17 mouse cellular contexts compared by ENCODE assay signal in the genomic region with DNA sequence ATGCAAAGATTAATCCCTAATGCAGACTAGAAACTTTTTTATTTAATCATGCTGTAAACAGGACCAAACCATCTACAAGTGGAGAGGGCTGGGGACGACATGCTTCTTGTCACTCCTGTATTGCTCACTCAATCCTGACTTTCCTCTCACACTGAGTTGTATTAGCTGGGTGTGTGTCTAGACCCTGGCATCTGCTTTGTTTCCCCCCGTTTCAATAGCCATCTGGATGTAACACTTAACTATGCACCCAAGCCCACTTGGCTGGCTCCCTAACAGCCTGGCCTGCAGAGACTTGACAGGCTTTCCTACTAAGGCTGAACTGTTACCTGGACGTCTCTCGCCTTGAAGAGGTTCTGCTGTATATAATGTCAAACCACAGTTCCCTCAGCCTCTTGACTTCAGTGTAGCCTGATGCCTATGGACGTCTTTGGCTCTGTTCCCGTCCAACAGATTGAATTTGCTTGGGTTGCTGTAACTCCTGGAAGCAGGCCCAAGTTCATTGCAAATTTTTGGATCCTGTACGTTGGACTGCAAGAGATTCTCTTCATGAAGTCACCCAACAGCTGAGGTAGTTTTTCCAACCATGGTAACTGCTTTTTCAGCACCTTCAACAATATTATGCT. TPM values are rescaled to one million over a fixed set of nuclear protein-coding genes. Genes with fewer than 3 reads are reported as not detected.
DNase-seq lines count a peak whose midpoint lies in the region; ATAC-seq and TF ChIP-seq lines count a peak whose summit lies in the region.
"Had no signal": no experiment of that assay in that cellular context is flagged by ENCODE, and none has a peak within 500 bp of the region (broad histone marks: within the 10 kb centered on the region; RNA-seq: fewer than 3 reads in every experiment).

No protein-coding gene starts in this region.

- TF ChIP-seq CTCF in lung, adult 2 months (IDR thresholded peaks at IDR 0.05; ENCODE audit: insufficient read depth, low read length), result no peak

- H3K4me2 ChIP-seq in forebrain, embryonic 14.5 days (ENCODE audit: low read length), result no peak overlapping the region
- no peak overlapping the region for H3K4me2 ChIP-seq in lung, embryonic 16.5 days (ENCODE audit: low read depth, low read length)
- H3K4me2 ChIP-seq in limb, embryonic 14.5 days (replicated peaks; ENCODE audit: low read depth, low read length, severe bottlenecking), result no peak overlapping the region
- H3K4me2 ChIP-seq: heart, embryonic 12.5 days; intestine, embryonic 15.5 days; liver, embryonic 13.5 days had no signal

- H3K36me3 ChIP-seq in forebrain, embryonic 14.5 days (ENCODE audit: control insufficient read depth, insufficient read depth, low read length), result no peaks in the 10 kb centered on the region
- H3K36me3 ChIP-seq in forebrain, embryonic 10.5 days (replicated peaks), result no peaks in the 10 kb centered on the region
- H3K36me3 ChIP-seq in lung, embryonic 16.5 days (ENCODE audit: control insufficient read depth, insufficient read depth, low read length), result no peaks in the 10 kb centered on the region
- H3K36me3 ChIP-seq in limb, embryonic 14.5 days (ENCODE audit: control insufficient read depth, insufficient read depth, low read length), result no peaks in the 10 kb centered on the region
- H3K36me3 ChIP-seq: heart, embryonic 12.5 days; intestine, embryonic 15.5 days; liver, embryonic 13.5 days had no signal

- DNase-seq in forebrain, embryonic 14.5 days (ENCODE audit: low spot score), result peak; percentile 62
- DNase-seq in forebrain, embryonic 10.5 days (ENCODE audit: extremely low spot score, low spot score), result no peak
- DNase-seq in lung, adult 2 months, result no peak
- peak; percentile 73 for DNase-seq in cerebellum, adult 8-10 months
- DNase-seq in limb, embryonic 14.5 days (ENCODE audit: low spot score), result peak; percentile 83
- DNase-seq in layer of hippocampus, adult 9-11 months, result no peak
- no peak for DNase-seq in thymus, postnatal 14 days
- DNase-seq: gastrocnemius, postnatal 25 days; heart, postnatal 36 days; kidney, postnatal 10 days; liver, embryonic 13.5 days; midbrain, embryonic 14.5 days; right cerebral cortex, postnatal 14 days had no signal

- H3K9me3 ChIP-seq in forebrain, embryonic 14.5 days (replicated peaks; ENCODE audit: control insufficient read depth, low read length), result no peaks in the 10 kb centered on the region
- H3K9me3 ChIP-seq in forebrain, embryonic 10.5 days, result no peaks in the 10 kb centered on the region
- no peaks in the 10 kb centered on the region for H3K9me3 ChIP-seq in lung, embryonic 16.5 days (ENCODE audit: control insufficient read depth, low read length)
- no peaks in the 10 kb centered on the region for H3K9me3 ChIP-seq in limb, embryonic 14.5 days (ENCODE audit: control insufficient read depth, low read length)
- H3K9me3 ChIP-seq: heart, embryonic 12.5 days; intestine, embryonic 15.5 days; liver, embryonic 13.5 days had no signal

- TF ChIP-seq POLR2A in lung, adult 2 months (IDR thresholded peaks at IDR 0.05; ENCODE audit: borderline replicate concordance, extremely low read depth, low read depth, low read length), result no peak
- no peak for TF ChIP-seq POLR2A in limb, embryonic 14.5 days (IDR thresholded peaks at IDR 0.05; ENCODE audit: borderline replicate concordance, extremely low read depth, insufficient read depth, insufficient read length)

- H3K27me3 ChIP-seq in forebrain, embryonic 14.5 days (replicated peaks; ENCODE audit: control insufficient read depth, insufficient read depth, low read length), result no peaks in the 10 kb centered on the region
- no peaks in the 10 kb centered on the region for H3K27me3 ChIP-seq in forebrain, embryonic 10.5 days (ENCODE audit: poor library complexity, severe bottlenecking)
- H3K27me3 ChIP-seq in lung, embryonic 16.5 days (ENCODE audit: control insufficient read depth, insufficient read depth, low read depth, low read length), result no peaks in the 10 kb centered on the region
- no peaks in the 10 kb centered on the region for H3K27me3 ChIP-seq in limb, embryonic 14.5 days (ENCODE audit: control insufficient read depth, insufficient read depth, low read length)
- H3K27me3 ChIP-seq: heart, embryonic 12.5 days; intestine, embryonic 15.5 days; liver, embryonic 13.5 days; Patski had no signal

- ATAC-seq in forebrain, embryonic 14.5 days, result peak; percentile 88
- ATAC-seq in lung, embryonic 16.5 days (ENCODE audit: low read depth), result peak; percentile 81
- ATAC-seq in limb, embryonic 14.5 days (ENCODE audit: low FRiP score, low read depth), result no peak; the same call in 1 of the 2 replicates
- ATAC-seq: intestine, embryonic 15.5 days; Patski had no signal

- no peak overlapping the region for H3K27ac ChIP-seq in forebrain, embryonic 14.5 days (ENCODE audit: low read depth, low read length)
- no peak overlapping the region for H3K27ac ChIP-seq in forebrain, embryonic 10.5 days
- H3K27ac ChIP-seq in lung, embryonic 16.5 days (ENCODE audit: low read length), result 0 out of 2 replicates have a peak overlapping the region, but pooled peaks have one; percentile 8
- H3K27ac ChIP-seq in limb, embryonic 14.5 days (replicated peaks; ENCODE audit: low read depth, low read length), result peak overlapping the region; percentile 27
- H3K27ac ChIP-seq: intestine, embryonic 15.5 days; liver, embryonic 13.5 days had no signal

- no peak overlapping the region for H3K4me3 ChIP-seq in forebrain, embryonic 14.5 days (ENCODE audit: low read depth, low read length)
- H3K4me3 ChIP-seq in forebrain, embryonic 10.5 days, result no peak overlapping the region
- H3K4me3 ChIP-seq in lung, embryonic 16.5 days (ENCODE audit: low read length), result no peak overlapping the region
- no peak overlapping the region for H3K4me3 ChIP-seq in lung, adult 2 months (replicated peaks; ENCODE audit: extremely low read depth, low read depth, low read length)
- H3K4me3 ChIP-seq in limb, embryonic 14.5 days (replicated peaks; ENCODE audit: low read length), result no peak overlapping the region
- H3K4me3 ChIP-seq: heart, embryonic 12.5 days; intestine, embryonic 15.5 days; liver, embryonic 13.5 days had no signal

- 68% methylated on average over 7 of the region's 7 CpGs for WGBS in forebrain, embryonic 14.5 days
- 84% methylated on average over 7 of the region's 7 CpGs for WGBS in forebrain, embryonic 10.5 days
- 41% methylated on average over 7 of the region's 7 CpGs for WGBS in lung, embryonic 16.5 days
- WGBS in lung, adult 2 months, result 71% methylated on average over 7 of the region's 7 CpGs
- 64% methylated on average over 7 of the region's 7 CpGs for WGBS in limb, embryonic 14.5 days

- no peaks in the 10 kb centered on the region for H3K4me1 ChIP-seq in forebrain, embryonic 14.5 days (ENCODE audit: control insufficient read depth, insufficient read depth, low read length)
- H3K4me1 ChIP-seq in forebrain, embryonic 10.5 days, result 0 out of 2 replicates have a peak, but pooled peaks cover 5% of the 10 kb centered on the region
- H3K4me1 ChIP-seq in lung, embryonic 16.5 days (replicated peaks; ENCODE audit: control insufficient read depth, insufficient read depth, low read length), result peaks cover 3% of the 10 kb centered on the region; the same call in 1 of the 2 replicates
- H3K4me1 ChIP-seq in lung, adult 2 months (ENCODE audit: control insufficient read depth, insufficient read depth, low read length), result peaks cover 4% of the 10 kb centered on the region; the same call in 1 of the 2 replicates
- H3K4me1 ChIP-seq in limb, embryonic 14.5 days (ENCODE audit: control insufficient read depth, insufficient read depth, low read length), result peaks cover 6% of the 10 kb centered on the region
- H3K4me1 ChIP-seq: heart, embryonic 12.5 days; intestine, embryonic 15.5 days; liver, embryonic 13.5 days had no signal

- no peak overlapping the region for H3K9ac ChIP-seq in forebrain, embryonic 14.5 days (ENCODE audit: low read length)
- H3K9ac ChIP-seq in lung, embryonic 16.5 days (ENCODE audit: low read length), result no peak overlapping the region
- no peak overlapping the region for H3K9ac ChIP-seq in limb, embryonic 14.5 days (ENCODE audit: low read depth, low read length, severe bottlenecking)
- H3K9ac ChIP-seq: heart, embryonic 12.5 days; intestine, embryonic 15.5 days; liver, embryonic 13.5 days had no signal

RNA-seq across cellular contexts. Expression of gene Tmtc2, which starts 21.3 kb away (rescaled TPM):
- polyA plus RNA-seq in forebrain, embryonic 14.5 days (2014; fragmentation: Nextera tagmentation; extraction: Ambion mirVana), result 4.6 and 5.5 TPM in 2 replicates
- 4.2 and 4.8 TPM in 2 replicates for polyA plus RNA-seq in forebrain, embryonic 10.5 days (2016; fragmentation: Nextera tagmentation; extraction: Ambion mirVana)
- 7.6 and 8.1 TPM in 2 replicates for polyA plus RNA-seq in lung, embryonic 16.5 days (2015; fragmentation: Nextera tagmentation; extraction: Ambion mirVana)
- 11.6 and 17.7 TPM in 2 replicates for polyA plus RNA-seq in lung, adult 2 months (2012; rRNA removed)
- polyA plus RNA-seq in limb, embryonic 14.5 days (2012; rRNA removed), result 25.0 and 28.5 TPM in 2 replicates
- 16.5 and 19.4 TPM in 2 replicates for polyA plus RNA-seq in limb, embryonic 14.5 days (2014; fragmentation: Nextera tagmentation; extraction: Ambion mirVana)

Comparison
In these comparisons a context has a peak if more than half of its experiments do, and no peak if none do; other contexts are left out.
1. DNase-seq: peak in forebrain, embryonic 14.5 days (single experiment), cerebellum, adult 8-10 months (single experiment) and limb, embryonic 14.5 days (single experiment); none in forebrain, embryonic 10.5 days (single experiment), lung, adult 2 months (single experiment), layer of hippocampus, adult 9-11 months (single experiment) and thymus, postnatal 14 days (single experiment).
2. H3K27ac ChIP-seq: peak in lung, embryonic 16.5 days (single experiment) and limb, embryonic 14.5 days (single experiment); none in forebrain, embryonic 14.5 days (single experiment) and forebrain, embryonic 10.5 days (single experiment).